Mouse (Mus musculus) brain, embryonic 14.5 days (tissue): ENCODE data around the gene Zfp882. TPM values are rescaled to one million over a fixed set of nuclear protein-coding genes. Genes with fewer than 3 reads are reported as not detected.

ENCODE experiments used
- DNase-seq: peaks from one replicate; pipeline ENCODE4 v3.0.0-alpha.2; 2011; ENCODE audit warnings: low read depth
- CTCF ChIP-seq: fragments of 200-500 bp; IDR thresholded peaks from 2 replicates; pipeline ENCODE4 v1.5.1; 2012; ENCODE audit warnings: inconsistent platforms, mild to moderate bottlenecking, moderate library complexity, borderline replicate concordance; ENCODE audit not compliant: insufficient read depth, insufficient read length; ENCODE audit errors: extremely low read depth
- POLR2A ChIP-seq: fragments of 200-500 bp; IDR thresholded peaks from 2 replicates; pipeline ENCODE4 v1.6.1; 2012; ENCODE audit warnings: mild to moderate bottlenecking, inconsistent platforms, borderline replicate concordance; ENCODE audit not compliant: poor library complexity, insufficient read depth, insufficient read length, severe bottlenecking; ENCODE audit errors: extremely low read depth
- polyA plus RNA-seq: library from polyadenylated mRNA; depleted of rRNA; stranded (reverse); fragments of >200 nt; gene quantifications from 2 replicates; pipeline ENCODE4 v1.2.3, GENCODE M21; 2012; rRNA removed

Gene Zfp882
- polyA plus RNA-seq, 1 experiment: 13.1 TPM

GRCm38 (mm10) chr8:71964051-71964450 is 55.6 kb downstream of the Zfp882 start:
- DNase-seq: no peak
- TF ChIP-seq POLR2A (no peak), CTCF (no peak)

DNA sequence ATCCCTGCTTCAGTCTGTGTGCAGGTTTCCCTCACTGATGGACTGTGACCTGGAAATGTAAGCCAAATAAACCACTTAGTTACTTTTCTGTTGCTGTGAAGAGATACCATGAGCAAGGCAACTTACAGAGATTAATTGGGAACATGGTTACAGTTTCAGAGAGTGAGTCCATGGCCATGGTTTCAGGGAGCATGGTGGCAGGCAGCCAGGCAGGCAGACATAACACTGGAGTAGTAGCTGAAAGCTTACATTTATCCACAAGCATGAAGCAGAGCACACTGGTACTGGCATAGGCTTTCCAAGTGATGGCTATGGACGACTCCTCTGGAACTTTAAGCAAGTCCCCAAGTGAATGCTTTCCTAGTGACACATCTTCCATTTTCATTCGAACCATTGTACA is 56.8 kb downstream of the Zfp882 start:
- TF ChIP-seq CTCF (no peak), POLR2A (no peak)
- DNase-seq: no peak

Other genes with a start within 250 kb of the Zfp882 start
- 84.9 and 86.4 TPM in 2 replicates for gene Unc13a, start 236.9 kb upstream of the Zfp882 start, polyA plus RNA-seq
- 3.7 and 5.1 TPM in 2 replicates for gene Jak3, start 232.3 kb upstream of the Zfp882 start, polyA plus RNA-seq
- gene Insl3, start 219.4 kb upstream of the Zfp882 start, polyA plus RNA-seq: 0.60 and 1.1 TPM in 2 replicates
- gene B3gnt3, start 206.8 kb upstream of the Zfp882 start, polyA plus RNA-seq: 0.45 and 0.46 TPM in 2 replicates
- gene Fcho1, start 182.9 kb upstream of the Zfp882 start, polyA plus RNA-seq: 146 and 203 TPM in 2 replicates
- 1.9 and 3.7 TPM in 2 replicates for gene Zfp709, start 26.6 kb upstream of the Zfp882 start, polyA plus RNA-seq
- 18.2 and 20.9 TPM in 2 replicates for gene Zfp617, start within 50 bp of the Zfp882 start, polyA plus RNA-seq
- gene Zfp961, start 42.4 kb downstream of the Zfp882 start, polyA plus RNA-seq: 22.0 and 22.3 TPM in 2 replicates
- gene Cyp4f18, start 101.0 kb downstream of the Zfp882 start, polyA plus RNA-seq: 0.08 and 0.18 TPM in 2 replicates
- gene Olfr372, start 132.6 kb downstream of the Zfp882 start, polyA plus RNA-seq: not detected in 2 replicates
- gene Olfr373, start 174.6 kb downstream of the Zfp882 start, polyA plus RNA-seq: not detected in 2 replicates
- not detected in 2 replicates for gene Olfr374, start 198.4 kb downstream of the Zfp882 start, polyA plus RNA-seq
- 134 and 149 TPM in 2 replicates for gene Tpm4, start 226.4 kb downstream of the Zfp882 start, polyA plus RNA-seq